Mouse (Mus musculus) left cerebral cortex, postnatal 14 days (tissue): ENCODE measurements around the gene Usp28. TPM values are rescaled to one million over a fixed set of nuclear protein-coding genes. Genes with fewer than 3 reads are reported as not detected.

Experiments used
- DNase-seq, 2 experiments: peaks; one replicate each; pipeline ENCODE4 v3.0.0; 2021 to 2022; ENCODE audit warnings: low spot score in 2 of 2, mixed read lengths in 1 of 2
- intact Hi-C: fragments of 180-260 bp; cut with DNase I; formaldehyde crosslinking; loops from one replicate; pipeline ENCODE4 v1.15.1; 2025
- total RNA-seq, 2 experiments: library from RNA; stranded (reverse); gene quantifications; 2 replicates each; pipeline ENCODE4 v1.2.3; 2021

The Usp28 gene
- total RNA-seq, 2 experiments from 2014 or later: 47.2 to 60.7 TPM

DNA sequence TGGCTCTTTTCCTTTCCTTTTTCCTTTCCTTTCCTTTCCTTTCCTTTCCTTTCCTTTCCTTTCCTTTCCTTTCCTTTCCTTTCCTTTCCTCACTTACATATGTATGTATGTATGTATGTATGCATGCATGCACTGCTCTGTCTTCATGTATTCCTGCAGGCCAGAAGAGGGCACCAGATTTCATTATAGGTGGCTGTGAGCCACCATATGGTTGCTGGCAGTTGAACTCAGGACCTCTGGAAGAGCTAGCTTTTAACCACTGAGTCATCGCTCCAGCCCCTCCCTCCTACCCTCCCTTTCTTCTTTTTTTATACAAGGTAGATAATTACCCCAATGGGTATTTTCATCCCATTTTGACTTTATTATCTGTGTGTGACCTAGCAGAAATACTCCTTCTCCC lies 10.6 kb downstream of the Usp28 start:
- DNase-seq: no peak
- intact Hi-C loops: no loop called here

- DNase-seq: no peak
- intact Hi-C loops: no loop called here
These were observed 14.1 kb downstream of the Usp28 start for GRCm38 (mm10) chr9:48999256-48999655.

DNA sequence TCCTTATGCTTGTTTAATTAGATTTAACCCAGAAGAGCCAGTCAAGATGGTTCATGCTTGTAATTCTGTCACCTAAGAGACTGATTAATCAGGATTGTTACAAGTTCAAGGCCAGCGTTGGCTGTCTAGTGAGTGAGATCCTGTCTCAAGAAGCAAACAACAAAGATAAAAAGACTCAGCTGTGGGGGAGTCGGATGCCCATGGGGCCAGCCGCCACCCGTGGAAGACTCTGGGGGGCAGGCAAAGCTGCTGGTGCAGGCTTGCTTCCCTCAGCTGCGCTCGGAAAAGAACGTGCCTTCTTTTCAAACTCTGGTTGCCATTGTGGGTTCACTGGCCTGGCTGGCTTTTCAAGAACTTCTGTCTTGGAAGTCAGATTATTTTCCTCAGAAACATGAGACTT lies 30.6 kb downstream of the Usp28 start:
- intact Hi-C loops: no loop called here
- no peak for DNase-seq

DNA sequence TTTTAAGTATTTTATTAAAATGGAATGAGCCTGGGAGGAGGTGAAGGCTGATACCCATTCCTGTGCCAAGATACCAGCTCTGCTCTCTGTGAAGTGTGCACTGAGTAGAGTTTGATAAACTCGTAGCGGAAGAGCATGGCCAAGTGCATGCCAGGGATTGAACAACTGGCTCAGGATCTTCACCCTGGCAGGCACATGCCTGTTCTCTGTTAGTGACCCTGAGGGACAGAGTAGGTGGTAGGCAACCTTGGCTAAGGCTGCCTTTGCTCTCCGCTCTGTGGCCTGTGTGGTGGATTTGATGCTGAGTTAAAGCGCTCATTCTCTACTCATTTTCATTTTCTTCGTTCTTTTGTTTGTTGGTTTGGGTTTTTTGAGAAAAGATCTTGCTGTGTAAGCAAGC lies 36.1 kb downstream of the Usp28 start:
- no peak for DNase-seq
- intact Hi-C loops: no loop called here

DNA sequence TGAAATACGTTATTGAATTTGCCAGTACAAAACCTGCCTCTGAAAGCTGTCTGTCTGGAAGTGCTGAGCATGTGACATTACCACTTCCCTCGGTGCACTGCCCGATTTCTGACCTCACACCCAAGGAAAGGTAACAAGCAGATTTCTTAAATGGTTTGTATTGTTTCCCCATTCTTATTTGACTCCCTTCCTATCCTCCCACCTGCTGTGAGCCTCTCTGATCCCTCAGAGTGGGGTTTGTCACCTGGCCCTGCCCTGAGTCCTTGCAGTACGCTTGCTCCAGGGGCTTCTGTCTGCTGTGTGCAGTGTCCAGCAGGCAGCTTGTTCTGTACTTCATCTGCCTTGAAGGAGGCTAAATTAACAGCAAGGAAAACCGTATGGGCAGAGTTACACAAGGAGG lies 38.8 kb downstream of the Usp28 start:
- DNase-seq: no peak
- intact Hi-C loops: no loop called here

DNA sequence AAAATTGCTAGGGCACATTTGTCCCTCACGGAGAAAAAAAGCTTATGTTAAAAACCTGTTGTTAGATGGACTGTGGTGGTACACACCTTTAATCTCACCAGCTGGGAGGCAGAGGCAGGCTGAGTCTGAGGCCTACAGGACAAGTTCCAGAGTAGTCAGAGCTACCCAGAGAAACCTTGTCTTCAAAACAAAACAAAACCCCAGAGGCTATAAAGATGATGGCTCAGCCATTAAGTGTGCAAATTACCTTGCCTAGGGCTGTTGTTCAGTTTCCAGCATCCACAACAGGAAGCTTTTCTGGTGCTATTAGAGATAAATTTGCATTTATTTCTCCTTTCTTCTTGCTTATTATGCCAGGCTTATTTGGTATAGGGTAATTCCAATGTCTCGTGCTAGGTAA lies 39.4 kb downstream of the Usp28 start:
- intact Hi-C loops: no loop called here
- DNase-seq: no peak

- peak; percentile 18 to 24 for DNase-seq
- intact Hi-C loops: no loop called here
These were observed 49.6 kb downstream of the Usp28 start for GRCm38 (mm10) chr9:49034764-49035163.

DNA sequence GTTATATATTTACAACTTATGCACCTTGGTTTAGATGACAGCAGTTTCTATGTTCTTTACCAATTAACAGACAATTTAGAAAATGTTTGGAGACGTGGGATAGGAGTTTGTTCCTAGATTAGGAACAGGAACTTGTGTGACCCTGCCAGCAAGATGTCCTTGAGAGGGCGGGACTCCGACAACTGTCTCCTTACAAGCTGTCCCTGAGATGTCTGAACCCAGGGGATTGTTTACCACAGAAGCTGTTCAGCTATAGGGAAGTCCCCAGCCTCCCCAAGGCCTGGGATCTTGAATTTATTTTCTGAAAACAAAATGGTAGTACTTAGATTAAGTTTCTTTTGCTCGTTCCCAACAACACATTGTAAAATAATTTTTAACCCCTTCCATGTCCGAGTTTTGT lies 65.7 kb downstream of the Usp28 start:
- intact Hi-C loops: loop anchor here (2.0 kb wide), 1 partner anchor 404 kb away; no protein-coding TSS in a partner anchor
- no peak for DNase-seq

DNA sequence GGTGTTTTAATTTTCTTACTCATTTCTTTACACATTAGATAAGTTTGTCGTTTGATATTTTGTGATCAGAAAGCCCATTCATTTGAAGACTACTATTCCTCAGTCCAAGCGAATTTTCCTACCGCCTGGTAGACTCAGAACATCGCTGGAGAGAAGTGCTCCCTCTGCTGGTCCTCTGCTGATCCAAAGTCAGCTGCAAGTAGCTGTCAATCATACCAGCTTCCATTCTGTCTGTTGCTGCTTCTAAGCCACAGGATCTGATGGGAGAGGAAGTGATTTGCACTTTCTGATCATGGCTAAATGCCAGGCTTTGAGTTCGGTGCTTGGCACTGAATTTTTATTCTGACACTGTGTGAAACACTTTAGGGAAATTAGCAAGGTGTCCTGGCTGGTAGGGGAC lies 66.2 kb downstream of the Usp28 start:
- intact Hi-C loops: loop anchor here (2.0 kb wide), 1 partner anchor 405 kb away; no protein-coding TSS in a partner anchor
- DNase-seq: peak; percentile 73 to 75

GRCm38 (mm10) chr9:49054028-49054427 lies 68.9 kb downstream of the Usp28 start:
- intact Hi-C loops: no loop called here

DNA sequence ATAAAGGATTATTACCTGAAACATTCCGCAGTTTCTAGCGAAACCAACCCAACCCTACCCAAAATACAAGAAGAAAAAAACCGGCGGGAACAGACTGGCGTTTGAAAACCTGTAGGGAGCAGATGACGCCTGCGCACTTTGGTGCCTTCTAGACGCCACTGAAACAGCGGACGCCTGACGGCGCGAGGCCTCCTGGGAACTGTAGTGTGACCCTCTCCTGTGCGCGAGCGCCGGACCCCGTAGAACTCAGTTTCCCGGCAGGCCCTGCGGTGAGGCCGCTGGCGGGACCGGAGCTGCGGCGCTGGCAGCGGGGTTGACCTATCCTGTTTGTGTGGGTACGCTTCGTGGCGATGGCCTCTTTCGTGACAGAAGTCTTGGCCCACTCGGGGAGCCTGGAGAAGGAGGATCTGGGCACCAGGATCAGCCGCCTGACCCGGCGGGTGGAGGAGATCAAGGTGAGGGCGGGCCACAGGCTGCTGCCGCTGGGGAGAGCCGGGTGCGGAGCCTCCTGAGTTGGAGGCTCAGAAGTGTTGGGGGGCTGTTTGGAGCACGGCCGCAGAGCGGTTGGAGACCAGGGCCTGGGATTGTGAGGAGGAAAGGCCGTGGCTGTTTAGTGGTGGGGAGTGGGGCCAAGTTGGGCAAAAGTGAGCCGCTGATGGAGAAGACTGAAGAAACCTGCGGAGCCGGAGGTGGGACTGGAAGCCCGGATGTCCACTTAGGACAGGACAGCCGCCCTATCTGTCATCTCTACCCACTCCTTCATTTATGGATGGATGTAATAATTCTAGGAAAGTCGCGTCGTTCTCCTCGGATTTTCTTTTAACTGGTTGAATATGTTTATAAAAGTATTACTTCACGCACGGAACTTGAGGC lies 70.4 kb downstream of the Usp28 start, which contains the start of gene Zw10:
Gene Zw10 (plus strand): TSS at position 281 of the 873 bp plus-strand sequence.
- DNase-seq: peak; percentile 94 to 95
- intact Hi-C loops: no loop called here

More at GRCm38 (mm10) chr9:49054028-49054427, 68.9 kb downstream of the Usp28 start:
- no peak for DNase-seq

DNA sequence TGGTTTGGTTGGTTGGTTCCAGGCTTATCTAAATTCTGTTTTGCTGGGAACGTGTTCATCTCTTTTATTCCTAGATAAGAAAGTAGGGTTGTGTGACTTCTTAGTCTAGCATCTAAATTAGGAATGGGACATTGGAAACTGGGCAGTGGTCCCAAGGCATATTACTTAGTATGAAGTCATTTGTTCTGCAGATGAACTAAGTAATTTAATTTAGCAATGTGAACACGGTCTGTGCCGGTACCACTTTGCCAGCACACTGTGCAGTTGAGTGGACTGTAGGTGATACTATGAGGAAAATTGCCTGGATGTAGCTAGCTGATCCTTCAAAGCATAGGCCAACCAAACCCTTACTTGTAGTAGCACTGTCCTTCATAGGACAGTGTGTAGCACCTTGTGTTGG lies 91.7 kb downstream of the Usp28 start:
- DNase-seq: no peak
- intact Hi-C loops: no loop called here

- DNase-seq: no peak
- intact Hi-C loops: loop anchor here (1.0 kb wide), 1 partner anchor 408 kb away; no protein-coding TSS in a partner anchor
These were observed 95.9 kb downstream of the Usp28 start, which contains the start of gene Tmprss5 for GRCm38 (mm10) chr9:49081107-49081506. TSS of gene Tmprss5 (plus strand) at chr9:49081260.

- peak; percentile 75 to 87 for DNase-seq
- intact Hi-C loops: loop anchor here (1.0 kb wide), 1 partner anchor 408 kb away; no protein-coding TSS in a partner anchor
These were observed 96.4 kb downstream of the Usp28 start for GRCm38 (mm10) chr9:49081561-49081960.

DNA sequence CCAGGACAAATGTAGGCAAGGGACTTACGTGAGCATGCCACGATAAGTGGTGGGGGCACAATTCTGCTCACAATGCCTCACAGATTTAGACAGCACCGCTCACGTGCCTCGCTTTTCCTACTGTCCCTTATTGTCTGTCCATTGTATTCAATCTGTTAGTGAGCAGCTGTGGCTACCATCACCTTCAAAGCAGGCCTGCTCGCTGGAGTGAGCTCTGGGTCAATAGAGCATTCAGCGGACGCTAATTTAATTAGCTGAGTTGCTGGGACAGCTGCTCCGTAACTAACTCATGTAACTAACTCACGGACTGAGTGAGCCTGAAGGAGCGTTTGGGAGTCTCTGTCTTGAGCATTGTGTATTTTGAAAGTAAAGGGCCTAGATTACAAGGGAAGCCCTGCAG lies 102.1 kb downstream of the Usp28 start:
- no peak for DNase-seq
- intact Hi-C loops: no loop called here

Other genes starting within 250 kb of the Usp28 start
- gene Zbtb16, start 149.2 kb upstream of the Usp28 start, total RNA-seq: 10 to 100 TPM; 56.2 to 65.7 TPM
- gene Htr3a, start 74.3 kb upstream of the Usp28 start, total RNA-seq: 1 to 10 TPM; 4.9 to 5.3 TPM
- gene Htr3b, start 20.4 kb upstream of the Usp28 start, total RNA-seq: not detected
- gene Zw10, start 70.2 kb downstream of the Usp28 start, total RNA-seq: 10 to 100 TPM; 14.4 to 14.5 TPM
- under 1 TPM; 0.51 to 0.59 TPM for gene Tmprss5, start 95.9 kb downstream of the Usp28 start, total RNA-seq